Mouse (Mus musculus) stomach, embryonic 16.5 days (tissue): Measurements from ENCODE around the gene Nudt11. TPM values are rescaled to one million over a fixed set of nuclear protein-coding genes. Genes with fewer than 3 reads are reported as not detected.
"Not testable (repeated sequence)": the region's sequence is repeated elsewhere in the genome, so short reads cannot be mapped to it uniquely, and the experiment has no call there.

Experiments used
- ATAC-seq: fragments of 200-750 bp; cut with Nextera tagmentation; 2 replicates; pipeline ENCODE4 v1.8.0; 2017; ENCODE audit warnings: moderate number of reproducible peaks, moderate TSS enrichment; ENCODE audit not compliant: insufficient read depth, low FRiP score
- H3K27ac ChIP-seq: fragments of 300-500 bp; sonication (generic); 2 replicates; pipeline ENCODE4 v1.5.1; 2014; ENCODE audit warnings: low read length
- H3K27me3 ChIP-seq: fragments of 300-500 bp; sonication (generic); 2 replicates; pipeline ENCODE4 v1.6.1; 2014; ENCODE audit warnings: low read length, control low read depth, mixed read lengths; ENCODE audit not compliant: control insufficient read depth, insufficient read depth
- H3K36me3 ChIP-seq: fragments of 300-500 bp; sonication (generic); 2 replicates; pipeline ENCODE4 v1.6.1; 2014; ENCODE audit warnings: low read length; ENCODE audit not compliant: control insufficient read depth, insufficient read depth
- H3K4me1 ChIP-seq: fragments of 300-500 bp; sonication (generic); 2 replicates; pipeline ENCODE4 v1.6.1; 2014; ENCODE audit warnings: low read length, control low read depth, mixed read lengths; ENCODE audit not compliant: control insufficient read depth, insufficient read depth
- H3K4me2 ChIP-seq: fragments of 300-500 bp; sonication (generic); 2 replicates; pipeline ENCODE4 v1.6.1; 2014; ENCODE audit warnings: low read depth, low read length, mixed read lengths
- H3K4me3 ChIP-seq: fragments of 300-500 bp; sonication (generic); replicated peaks from 2 replicates; pipeline ENCODE4 v1.5.1; 2014; ENCODE audit warnings: mild to moderate bottlenecking, low read length
- H3K9ac ChIP-seq: fragments of 300-500 bp; sonication (generic); 2 replicates; pipeline ENCODE4 v1.6.1; 2014; ENCODE audit warnings: low read length
- H3K9me3 ChIP-seq: fragments of 300-500 bp; sonication (generic); replicated peaks from 2 replicates; pipeline ENCODE4 v1.6.1; 2016; ENCODE audit warnings: low read length, control low read depth; ENCODE audit not compliant: control insufficient read depth
- WGBS: fragments of 180-500 bp; shearing (Covaris S2); extraction: QIAGEN DNeasy Blood & Tissue Kit; methylation state at CpG from one replicate; pipeline ENCODE4 v1.1.7; 2014; 5-methylcytosine and 5-hydroxymethylcytosine counted together
- microRNA-seq: library from miRNA; unstranded; fragments of <30 nt; microRNA quantifications from one replicate; pipeline ENCODE4, GENCODE M21; 2016
- polyA plus RNA-seq: library from polyadenylated mRNA; unstranded; fragments of >200 nt; fragmentation: Nextera tagmentation; extraction: Ambion mirVana; gene quantifications from 2 replicates; pipeline ENCODE4 v1.2.1, GENCODE M21; 2015

Nudt11 gene
- polyA plus RNA-seq: 1.4 and 1.5 TPM in 2 replicates

GRCm38 (mm10) chrX:6047066-6047935 is at the start of gene Nudt11:
Gene Nudt11 (plus strand): TSS chrX:6047453.
- H3K4me1 ChIP-seq, H3K27me3 ChIP-seq, H3K9me3 ChIP-seq, H3K27ac ChIP-seq, H3K9ac ChIP-seq, H3K36me3 ChIP-seq: not testable (repeated sequence)
- 4% methylated on average over 15 of the region's 121 CpGs for WGBS
- ATAC-seq: peak; percentile 84
- Histone ChIP-seq H3K4me2 (peak within 1 kb of the TSS; percentile 44), H3K4me3 (peak within 1 kb of the TSS; percentile 23)

- ATAC-seq: peak; percentile 57; the same call in 1 of the 2 replicates
- H3K27ac ChIP-seq, H3K9ac ChIP-seq, H3K4me1 ChIP-seq, H3K9me3 ChIP-seq, H3K27me3 ChIP-seq, H3K36me3 ChIP-seq: not testable (repeated sequence)
- peak overlapping the region; percentile 23 for H3K4me3 ChIP-seq
- H3K4me2 ChIP-seq: peak overlapping the region; percentile 44
- 19% methylated on average over 10 of the region's 60 CpGs for WGBS
Measured at GRCm38 (mm10) chrX:6047936-6048614, 822 bp downstream of the Nudt11 start.

DNA sequence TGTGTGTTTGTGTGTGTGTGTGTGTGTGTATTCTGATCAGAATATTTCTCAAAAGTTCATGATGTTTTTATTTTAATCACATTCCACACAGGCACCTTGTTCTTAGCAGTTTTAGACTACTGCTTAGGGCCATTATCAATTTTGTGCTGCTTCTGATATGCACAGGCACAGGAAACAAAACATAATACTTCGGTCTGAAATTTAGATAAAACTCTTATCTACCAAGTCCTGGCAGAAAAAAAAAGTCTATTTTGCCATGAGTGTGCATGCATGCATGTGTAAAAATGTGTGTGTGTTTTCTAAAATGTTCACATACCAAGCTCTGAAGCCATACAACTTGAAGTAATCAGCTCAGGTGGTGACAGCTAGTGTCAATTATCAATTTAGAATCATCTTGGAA is 14.3 kb downstream of the Nudt11 start:
- ATAC-seq: no peak
- H3K9me3 ChIP-seq: no peaks in the 10 kb centered on the region
- 73% methylated on average over 1 of the region's 1 CpGs for WGBS

GRCm38 (mm10) chrX:6082954-6083680 is 35.9 kb downstream of the Nudt11 start, which contains the start of gene AU022751:
Gene AU022751 (minus strand): TSS chrX:6083419.
- 87% methylated on average over 38 of the region's 39 CpGs for WGBS
- H3K27ac ChIP-seq: no peak within 1 kb of the TSS
- peaks cover 6% of the 10 kb centered on the region; the same call in 1 of the 2 replicates for H3K9me3 ChIP-seq
- H3K4me3 ChIP-seq: no peak within 1 kb of the TSS
- no peak within 1 kb of the TSS for H3K4me2 ChIP-seq
- no peak for ATAC-seq
- no peaks in the 10 kb centered on the region for H3K36me3 ChIP-seq
- H3K4me1 ChIP-seq: no peaks in the 10 kb centered on the region
- H3K9ac ChIP-seq: no peak within 1 kb of the TSS
- H3K27me3 ChIP-seq: no peaks in the 10 kb centered on the region

More for the DNA sequence above, 14.3 kb downstream of the Nudt11 start:
- no peak overlapping the region for H3K9ac ChIP-seq
- no peak overlapping the region for H3K4me3 ChIP-seq
- no peaks in the 10 kb centered on the region for H3K36me3 ChIP-seq
- H3K27ac ChIP-seq: no peak overlapping the region
- no peak overlapping the region for H3K4me2 ChIP-seq
- no peaks in the 10 kb centered on the region for H3K4me1 ChIP-seq
- no peaks in the 10 kb centered on the region for H3K27me3 ChIP-seq

GRCm38 (mm10) chrX:6091547-6091946 is 44.3 kb downstream of the Nudt11 start:
- H3K4me3 ChIP-seq: peak overlapping the region; percentile 34; the same call in 1 of the 2 replicates
- peak overlapping the region; percentile 53 for H3K4me2 ChIP-seq
- no peaks in the 10 kb centered on the region; the same call in 1 of the 2 replicates for H3K27me3 ChIP-seq
- H3K4me1 ChIP-seq: no peaks in the 10 kb centered on the region
- H3K27ac ChIP-seq: no peak overlapping the region
- no peaks in the 10 kb centered on the region for H3K36me3 ChIP-seq
- no peak for ATAC-seq
- H3K9ac ChIP-seq: no peak overlapping the region
- 19% methylated on average over 12 of the region's 12 CpGs for WGBS
- H3K9me3 ChIP-seq: no peaks in the 10 kb centered on the region

DNA sequence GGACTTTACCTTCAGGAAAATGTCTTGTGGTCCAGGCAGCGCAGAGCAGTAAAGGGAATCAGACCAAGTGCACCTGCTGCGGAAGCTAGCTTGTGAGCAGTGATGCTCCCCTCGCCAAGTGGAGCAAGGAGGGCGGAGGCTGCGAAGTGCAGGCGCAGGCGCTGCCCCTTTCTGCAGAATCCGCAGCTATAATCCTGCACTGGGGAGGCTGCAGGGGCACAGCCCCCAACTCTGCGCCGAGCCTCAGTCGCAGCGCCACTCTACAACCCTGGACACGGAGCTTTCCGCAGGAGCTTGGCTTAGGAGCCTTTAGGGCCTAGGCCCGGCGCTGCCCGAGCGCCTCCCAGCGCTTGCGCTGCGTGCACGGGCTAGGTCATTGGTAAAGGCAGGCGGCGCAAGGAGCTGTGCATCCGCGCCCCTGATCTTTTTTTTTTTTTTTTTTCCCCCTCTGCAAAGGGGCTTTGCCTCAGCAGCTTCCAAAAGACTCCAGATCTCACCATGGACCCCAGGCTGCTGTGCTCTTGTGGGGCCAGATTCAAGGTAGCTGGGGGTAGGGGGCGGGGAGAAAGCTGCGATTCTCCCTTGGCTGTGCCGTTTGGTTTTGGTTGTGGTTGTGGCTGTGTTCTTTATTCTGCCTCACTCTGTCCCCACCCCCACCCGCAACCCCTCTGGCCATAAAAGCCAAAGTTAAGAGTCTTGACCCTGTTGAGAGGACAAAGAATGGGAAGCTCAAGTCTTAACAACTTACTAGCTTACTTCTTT is 44.9 kb downstream of the Nudt11 start:
- no peaks in the 10 kb centered on the region for H3K4me1 ChIP-seq
- no peaks in the 10 kb centered on the region; the same call in 1 of the 2 replicates for H3K27me3 ChIP-seq
- peak overlapping the region; percentile 53 for H3K4me2 ChIP-seq
- H3K9me3 ChIP-seq: no peaks in the 10 kb centered on the region
- H3K9ac ChIP-seq: no peak overlapping the region; the same call in 1 of the 2 replicates
- H3K27ac ChIP-seq: no peak overlapping the region
- peak overlapping the region; percentile 34 for H3K4me3 ChIP-seq
- no peaks in the 10 kb centered on the region for H3K36me3 ChIP-seq
- 8% methylated on average over 29 of the region's 30 CpGs for WGBS
- no peak for ATAC-seq

Small RNA genes within 50 kb of the gene (microRNA-seq; reads per million reads assigned to microRNA genes)
- gene Gm27360: not detected

Other genes starting within 250 kb of the Nudt11 start
- gene AU022751, start 36.0 kb downstream of the Nudt11 start, polyA plus RNA-seq: not detected in 2 replicates
- gene Nudt10, start 125.6 kb downstream of the Nudt11 start, polyA plus RNA-seq: 2.4 and 3.2 TPM in 2 replicates